Mouse (Mus musculus): ENCODE measurements at regions not wholly inside any gene's neighbourhood (a gene's known extent, or its start where the extent isn't known, plus 50 kb on each side); places are given as distances from the start of the nearest gene placed in this dataset.

DNA sequence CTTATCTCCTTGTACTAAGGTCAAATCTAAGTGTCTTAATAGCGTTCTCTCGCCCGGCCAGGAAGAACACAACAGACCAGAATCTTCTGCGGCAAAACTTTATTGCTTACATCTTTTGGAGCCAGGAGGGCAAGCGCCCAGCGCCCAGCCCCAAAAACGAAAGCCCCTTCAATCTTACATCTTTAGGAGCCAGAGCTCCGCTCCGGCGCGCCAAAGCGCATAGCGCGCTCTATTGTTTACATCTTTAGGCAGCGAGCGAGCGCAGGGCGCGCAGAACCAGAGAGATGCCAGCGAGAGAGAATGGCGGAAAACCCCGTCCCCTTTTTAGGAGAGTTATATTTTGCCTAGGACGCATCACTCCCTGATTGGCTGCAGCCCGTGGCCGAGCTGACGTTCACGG is 373.2 kb upstream of the Gm21477 start:
- peak; percentile 87 for DNase-seq

Measured in heart, adult 11 months (tissue).